Mouse (Mus musculus) lung, postnatal 10 days (tissue): Measurements from ENCODE around the gene Sgsm2.

Source experiments
- DNase-seq: peaks from one replicate; pipeline ENCODE4 v3.0.0; 2021

Sgsm2 gene

DNA sequence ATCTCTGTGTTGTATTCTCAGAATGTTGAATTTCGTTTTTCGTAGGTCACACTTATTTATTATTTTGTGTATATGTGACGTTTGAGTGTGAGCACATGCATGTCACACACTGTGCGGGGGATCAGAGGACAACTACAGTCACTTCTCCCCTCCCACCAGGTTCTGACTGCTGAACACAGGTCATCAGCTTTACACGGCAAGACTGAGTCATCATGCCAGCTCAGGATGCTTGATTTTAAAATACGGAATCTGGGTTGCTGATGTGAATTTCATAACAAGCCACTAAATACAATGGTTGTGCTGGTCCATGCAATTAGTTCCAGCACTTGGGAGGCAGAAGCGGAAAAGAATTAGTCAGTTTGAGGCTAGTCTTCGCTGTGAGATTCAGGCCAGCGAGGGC is 15.9 kb downstream of the Sgsm2 start:
- DNase-seq: no peak

GRCm38 (mm10) chr11:74876801-74877200 is 20.1 kb downstream of the Sgsm2 start:
- peak; percentile 77 for DNase-seq

- no peak for DNase-seq
Observed at GRCm38 (mm10) chr11:74874630-74875029, 22.2 kb downstream of the Sgsm2 start.

- DNase-seq: peak; percentile 36
Observed at GRCm38 (mm10) chr11:74870991-74871622, 25.8 kb downstream of the Sgsm2 start.

DNA sequence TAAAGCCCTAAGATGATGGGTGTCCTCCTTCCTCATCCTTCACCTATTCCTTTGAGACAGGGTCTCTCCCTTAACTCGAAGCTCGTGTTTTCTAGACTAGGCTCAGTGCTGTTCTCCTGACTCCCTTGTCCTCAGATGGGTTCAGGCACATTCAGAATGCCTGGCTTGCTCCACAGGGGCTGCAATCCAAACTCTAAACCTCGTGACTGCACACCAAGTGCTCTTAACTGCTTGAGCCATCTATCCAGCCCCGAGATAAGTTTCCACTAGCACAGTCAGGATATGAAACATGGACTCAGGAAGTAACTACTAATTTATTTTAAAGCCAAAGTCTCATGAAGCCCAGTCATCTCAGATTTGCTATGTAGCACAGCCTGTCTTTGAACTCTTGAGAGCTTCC is 26.3 kb downstream of the Sgsm2 start:
- peak; percentile 31 for DNase-seq

DNA sequence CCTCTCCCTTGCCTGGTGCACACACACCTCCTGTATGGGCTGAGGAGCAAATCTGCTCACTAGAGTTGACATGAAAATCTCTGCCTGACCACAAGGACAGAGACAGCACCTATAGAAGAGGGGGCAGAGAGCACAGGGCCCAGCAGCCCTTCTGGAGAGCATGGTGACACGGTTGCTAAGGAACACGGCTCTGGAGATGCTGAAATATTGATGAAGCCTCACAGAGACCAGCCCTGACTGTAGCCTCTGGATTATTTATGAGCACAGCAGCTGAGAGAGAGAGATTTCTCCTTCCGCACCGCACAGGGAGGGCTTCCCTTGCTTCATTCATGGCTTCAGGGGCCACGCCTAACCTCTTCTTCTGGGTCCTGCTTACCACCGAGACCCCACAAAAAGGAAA is 27.3 kb downstream of the Sgsm2 start:
- DNase-seq: no peak

DNA sequence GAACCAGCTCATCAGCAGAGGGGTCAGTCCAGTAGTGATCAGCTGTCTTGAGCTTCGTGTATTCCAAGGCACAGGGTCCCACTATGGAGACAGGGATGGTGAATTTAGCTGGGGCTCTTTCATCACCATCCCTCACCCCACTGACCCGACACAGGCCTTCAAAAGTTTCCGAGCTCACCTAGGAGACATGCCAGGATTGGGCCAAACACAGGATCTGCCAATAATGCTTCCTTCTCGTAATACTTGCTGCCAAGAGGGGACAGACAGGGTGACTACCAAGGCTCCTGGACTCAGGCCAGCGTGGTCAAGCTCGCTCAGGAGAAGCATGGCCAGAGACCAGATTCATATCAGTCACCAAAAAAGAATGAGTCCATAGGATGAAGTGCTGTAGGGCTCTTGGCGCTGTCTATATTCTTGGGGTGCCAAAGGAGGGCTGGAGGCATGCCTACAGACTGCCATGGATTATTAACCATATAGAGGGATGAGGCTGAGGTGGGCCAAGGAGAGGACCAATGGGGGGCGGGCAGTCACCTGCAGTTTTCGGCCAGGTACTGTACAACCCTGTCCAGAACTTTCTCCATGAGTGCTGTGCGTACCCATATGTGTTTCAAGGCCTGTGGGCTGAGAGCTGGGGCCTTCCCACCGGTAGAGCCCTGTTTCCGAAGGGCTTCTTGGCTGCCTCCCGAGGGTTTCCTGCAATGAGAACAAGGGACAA is 28.7 kb downstream of the Sgsm2 start:
- no peak for DNase-seq

GRCm38 (mm10) chr11:74867181-74867580 is 29.7 kb downstream of the Sgsm2 start:
- no peak for DNase-seq

DNA sequence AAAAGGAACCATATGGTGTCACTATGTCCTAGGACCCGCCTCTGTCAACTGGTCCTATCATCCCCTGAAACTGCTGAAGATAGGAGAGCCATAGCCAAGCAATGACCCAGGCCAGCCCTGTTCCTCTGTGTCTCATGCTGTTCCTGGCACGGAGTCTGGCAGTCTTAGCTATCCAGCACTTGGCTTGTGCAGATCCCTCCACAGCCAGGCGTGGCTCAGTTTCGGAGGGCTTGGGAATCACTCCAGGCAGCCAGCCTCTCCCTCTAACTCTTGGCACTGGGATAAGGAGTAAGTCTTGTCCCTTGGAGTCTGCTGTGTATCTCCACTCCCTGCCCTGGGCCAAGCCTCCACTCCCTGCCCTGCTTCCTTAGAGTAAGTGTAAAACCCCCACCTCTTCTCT is 30.2 kb downstream of the Sgsm2 start:
- peak; percentile 89 for DNase-seq

- DNase-seq: no peak
Observed at GRCm38 (mm10) chr11:74865252-74865651, 31.6 kb downstream of the Sgsm2 start.

DNA sequence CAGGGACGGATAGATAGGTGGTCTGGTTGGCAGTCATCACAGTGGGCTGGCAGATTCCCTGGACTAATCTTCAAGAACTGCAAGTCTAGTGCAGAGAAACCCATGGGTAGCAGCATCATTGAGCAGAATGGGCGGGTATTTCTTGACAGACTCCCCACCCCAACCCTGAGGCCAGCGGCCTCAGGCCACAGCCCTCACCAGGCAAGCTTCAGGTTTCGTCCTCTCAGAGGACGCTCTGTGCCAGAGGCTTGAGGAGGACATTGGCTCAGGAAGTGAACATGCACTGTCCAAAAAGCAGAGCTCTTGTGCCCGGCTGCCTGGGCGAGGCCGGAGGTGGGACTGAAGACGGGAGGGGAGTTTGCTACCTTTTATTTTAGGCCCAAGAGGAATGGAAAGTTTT is 32.4 kb downstream of the Sgsm2 start:
- no peak for DNase-seq

- peak; percentile 50 for DNase-seq
Observed at GRCm38 (mm10) chr11:74863471-74863870, 33.4 kb downstream of the Sgsm2 start.

DNA sequence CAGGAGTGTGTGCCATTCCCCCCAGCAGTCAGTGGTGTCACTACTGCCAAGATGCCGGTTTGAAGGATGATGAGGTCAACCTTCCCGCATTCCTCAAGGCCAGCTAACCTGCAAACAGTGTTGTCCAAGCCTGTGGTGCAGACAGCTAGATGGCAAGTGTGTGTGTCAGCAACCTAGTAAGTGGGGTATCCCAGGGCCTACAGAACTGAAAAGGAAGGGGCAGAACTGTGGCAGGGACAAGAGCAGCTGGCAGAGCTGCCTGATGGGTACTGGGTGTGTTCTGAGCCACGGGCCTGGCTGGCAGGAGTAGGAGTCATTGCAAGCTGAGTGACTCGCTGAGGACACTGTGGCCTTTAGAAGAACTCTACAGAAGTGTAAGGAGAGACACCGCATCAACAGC is 34.7 kb downstream of the Sgsm2 start:
- DNase-seq: no peak

- DNase-seq: no peak
Observed at GRCm38 (mm10) chr11:74857756-74858155, 39.1 kb downstream of the Sgsm2 start.

DNA sequence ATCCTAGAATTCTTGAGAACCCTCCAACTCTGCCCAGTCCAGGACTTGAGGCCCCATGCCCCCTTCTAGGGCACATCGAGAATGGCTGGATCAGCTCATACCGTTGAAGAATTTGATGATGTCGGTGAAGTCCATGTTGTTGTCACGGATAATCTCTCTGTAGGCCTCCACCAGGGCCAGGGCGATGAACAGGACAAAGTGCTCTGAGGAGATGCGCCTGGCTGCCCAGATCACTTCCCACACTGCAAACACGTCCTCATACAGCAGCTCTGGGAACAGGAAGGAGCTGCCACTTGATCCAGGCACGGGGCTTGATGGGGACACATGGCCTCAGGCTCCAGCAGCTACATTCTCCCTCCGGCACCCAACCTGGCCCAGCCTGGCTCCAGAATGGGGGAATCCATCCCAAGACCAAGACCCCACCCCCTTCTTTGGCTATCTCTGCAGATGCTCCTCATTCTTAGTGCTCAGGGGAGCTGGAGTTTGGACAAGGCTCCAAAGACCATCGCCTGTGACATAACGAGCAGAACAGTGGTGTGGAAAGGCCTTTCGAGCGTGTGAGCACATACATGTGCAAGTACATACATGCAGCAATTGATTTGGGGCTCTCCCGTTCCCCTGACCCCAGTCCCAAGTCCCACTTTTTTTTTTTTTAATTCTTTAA is 45.7 kb downstream of the Sgsm2 start:
- DNase-seq: no peak

- DNase-seq: peak; percentile 85
Observed at GRCm38 (mm10) chr11:74847919-74848521, 48.8 kb downstream of the Sgsm2 start.

GRCm38 (mm10) chr11:74845784-74846183 is 51.1 kb downstream of the Sgsm2 start:
- no peak for DNase-seq

GRCm38 (mm10) chr11:74843761-74844160 is 53.1 kb downstream of the Sgsm2 start:
- no peak for DNase-seq

DNA sequence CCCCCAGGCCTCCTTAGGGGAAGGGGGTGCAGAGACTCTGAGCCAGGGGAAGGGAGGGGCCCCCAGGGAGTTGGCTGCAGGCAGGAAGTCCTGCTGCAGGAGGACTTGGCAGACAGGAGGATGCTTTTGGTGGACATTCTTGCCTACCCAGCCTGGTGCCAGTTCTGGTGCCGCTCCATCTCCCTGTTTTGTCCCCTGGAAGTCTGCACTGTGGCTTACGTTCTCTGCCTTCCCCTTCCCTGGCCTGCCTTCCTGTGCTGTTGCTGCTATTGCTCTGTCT is 53.5 kb downstream of the Sgsm2 start:
- DNase-seq: peak; percentile 57

- DNase-seq: no peak
Observed at GRCm38 (mm10) chr11:74842656-74843434, 54.0 kb downstream of the Sgsm2 start.

DNA sequence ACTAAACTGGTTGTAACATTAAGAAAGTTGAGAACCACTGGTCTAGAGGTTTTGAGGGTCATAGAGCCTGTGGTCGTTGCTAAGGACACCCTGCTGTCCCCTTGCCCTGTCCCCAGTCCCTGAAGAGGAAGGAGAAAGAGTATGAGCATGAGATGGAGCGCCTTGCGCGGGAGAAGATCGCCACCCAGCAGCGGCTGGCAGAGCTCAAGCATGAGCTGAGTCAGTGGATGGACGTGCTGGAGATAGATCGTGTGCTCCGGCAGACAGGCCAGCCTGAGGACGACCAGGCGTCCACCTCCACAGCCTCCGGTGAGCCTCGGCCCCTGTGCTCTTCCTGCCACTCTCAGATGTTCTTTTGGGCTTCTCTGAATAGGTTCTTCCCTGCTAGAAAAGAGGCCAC is 54.8 kb downstream of the Sgsm2 start:
- DNase-seq: no peak

DNA sequence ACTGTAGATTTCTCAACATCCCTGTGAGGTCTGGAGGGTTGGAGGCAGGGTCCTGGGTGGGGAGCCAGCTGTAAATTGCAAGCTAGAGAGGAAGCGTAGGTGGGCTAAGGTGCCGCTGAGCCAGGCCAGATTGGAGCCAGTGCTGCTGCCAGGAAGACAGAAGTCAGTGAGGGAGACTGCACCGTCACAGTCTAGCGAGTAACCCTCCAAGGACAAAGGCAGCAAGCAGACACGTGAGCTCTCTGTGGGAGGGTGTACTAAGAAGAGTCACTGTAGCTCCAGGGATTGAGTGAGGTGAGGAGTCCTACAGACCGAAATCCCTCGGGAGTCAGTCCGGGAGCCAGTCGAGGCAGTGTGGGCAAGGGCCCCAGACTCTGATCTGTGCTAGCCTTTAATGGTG is 55.5 kb downstream of the Sgsm2 start:
- DNase-seq: no peak

- DNase-seq: no peak
Observed at GRCm38 (mm10) chr11:74840739-74841138, 56.1 kb downstream of the Sgsm2 start.
